Mouse (Mus musculus) myocyte (in vitro differentiated cells): ENCODE measurements at regions not wholly inside any gene's neighbourhood (a gene's known extent, or its start where the extent isn't known, plus 50 kb on each side); places are given as distances from the start of the nearest gene placed in this dataset.

Experiments
- CEBPB ChIP-seq: IDR thresholded peaks from 2 replicates; pipeline ENCODE4 v1.6.1; 2011; ENCODE audit warnings: mild to moderate bottlenecking, moderate library complexity; ENCODE audit not compliant: poor library complexity, insufficient read depth, severe bottlenecking
- E2F4 ChIP-seq: IDR thresholded peaks from one replicate; pipeline ENCODE4 v1.6.1; 2011; ENCODE audit warnings: mild to moderate bottlenecking, control low read depth, moderate library complexity; ENCODE audit not compliant: insufficient read depth
- MAX ChIP-seq: IDR thresholded peaks from one replicate; pipeline ENCODE4 v1.6.1; 2011; ENCODE audit warnings: low read depth, mild to moderate bottlenecking, control low read depth
- MYOD1 ChIP-seq, 3 experiments: IDR thresholded peaks; one replicate each; pipeline ENCODE4 v1.6.1; 2011; ENCODE audit warnings: control low read depth in 2 of 3, low read depth in 2 of 3, mild to moderate bottlenecking in 2 of 3, moderate library complexity in 1 of 3; ENCODE audit not compliant: insufficient read length in 2 of 3, control insufficient read depth in 1 of 3
- MYOG ChIP-seq, 3 experiments: IDR thresholded peaks; one replicate each; pipeline ENCODE4 v1.6.1; 2011; ENCODE audit warnings: control low read depth in 2 of 3, low read depth in 2 of 3, mild to moderate bottlenecking in 2 of 3; ENCODE audit not compliant: insufficient read length in 2 of 3, control insufficient read depth in 1 of 3, insufficient read depth in 1 of 3
- POLR2A ChIP-seq: IDR thresholded peaks from one replicate; pipeline ENCODE4 v1.6.1; 2011; ENCODE audit warnings: low read depth, mild to moderate bottlenecking, control low read depth, moderate library complexity; ENCODE audit not compliant: insufficient read length
- POLR2AphosphoS2 ChIP-seq: IDR thresholded peaks from one replicate; pipeline ENCODE4 v1.6.1; 2011; ENCODE audit warnings: low read depth, control low read depth; ENCODE audit not compliant: insufficient read length
- SRF ChIP-seq: IDR thresholded peaks from one replicate; pipeline ENCODE4 v1.6.1; 2011; ENCODE audit warnings: low read depth; ENCODE audit not compliant: control insufficient read depth, insufficient read length
- TCF12 ChIP-seq: IDR thresholded peaks from one replicate; pipeline ENCODE4 v1.6.1; 2011; ENCODE audit warnings: mild to moderate bottlenecking, control low read depth; ENCODE audit not compliant: poor library complexity, insufficient read depth, severe bottlenecking
- TCF3 ChIP-seq: IDR thresholded peaks from one replicate; pipeline ENCODE4 v1.6.1; 2011; ENCODE audit warnings: low read depth, control low read depth; ENCODE audit not compliant: insufficient read length
- USF1 ChIP-seq: IDR thresholded peaks from one replicate; pipeline ENCODE4 v1.6.1; 2011; ENCODE audit warnings: low read depth, mild to moderate bottlenecking, control low read depth, moderate library complexity

DNA sequence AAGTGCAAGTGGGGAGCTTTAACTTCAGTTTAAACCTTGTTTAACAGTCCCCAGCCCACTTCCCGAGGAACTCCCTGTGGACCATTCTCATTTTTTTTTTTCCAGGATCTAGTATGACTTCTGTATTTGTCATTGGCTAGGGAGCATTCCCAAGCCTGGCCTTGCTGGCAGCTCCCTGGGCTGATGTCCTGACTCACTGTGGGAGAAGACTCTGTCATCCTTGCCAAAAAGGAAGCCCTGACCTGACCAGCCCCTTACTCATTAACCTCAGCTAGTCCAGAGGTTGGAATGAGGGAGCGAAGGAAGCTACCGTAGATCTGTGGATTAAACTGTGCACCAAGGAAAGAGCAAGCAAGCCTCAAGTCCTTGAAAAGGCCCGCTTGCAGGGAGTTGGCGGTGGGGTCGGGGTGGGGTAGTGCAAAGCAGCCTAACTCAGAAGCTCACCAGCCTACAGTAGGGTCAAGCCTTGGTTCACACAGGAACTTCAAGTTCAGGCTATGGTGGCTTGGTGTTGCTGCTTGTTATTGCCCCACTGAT is 130.3 kb downstream of the Kcnrg start:
- TF ChIP-seq POLR2A (no peak), USF1 (no peak), E2F4 (no peak), MAX (no peak), CEBPB (no peak), TCF12 (no peak), MYOD1 (IDR thresholded peaks at IDR 0.05; ENCODE audit: control insufficient read depth in 1 of 3, insufficient read length in 2 of 3, low read depth in 2 of 3) (no peak), POLR2AphosphoS2 (no peak), MYOG (IDR thresholded peaks at IDR 0.05; ENCODE audit: control insufficient read depth in 1 of 3, insufficient read depth in 1 of 3, insufficient read length in 2 of 3, low read depth in 2 of 3) (no peak), SRF (no peak), TCF3 (no peak)
